Mouse (Mus musculus) left cerebral cortex, adult 11 months (tissue): ENCODE results near the gene Hamp.

Experiments used
- DNase-seq: peaks from one replicate; pipeline ENCODE4 v3.0.0; 2022; ENCODE audit warnings: low spot score

The Hamp gene

DNA sequence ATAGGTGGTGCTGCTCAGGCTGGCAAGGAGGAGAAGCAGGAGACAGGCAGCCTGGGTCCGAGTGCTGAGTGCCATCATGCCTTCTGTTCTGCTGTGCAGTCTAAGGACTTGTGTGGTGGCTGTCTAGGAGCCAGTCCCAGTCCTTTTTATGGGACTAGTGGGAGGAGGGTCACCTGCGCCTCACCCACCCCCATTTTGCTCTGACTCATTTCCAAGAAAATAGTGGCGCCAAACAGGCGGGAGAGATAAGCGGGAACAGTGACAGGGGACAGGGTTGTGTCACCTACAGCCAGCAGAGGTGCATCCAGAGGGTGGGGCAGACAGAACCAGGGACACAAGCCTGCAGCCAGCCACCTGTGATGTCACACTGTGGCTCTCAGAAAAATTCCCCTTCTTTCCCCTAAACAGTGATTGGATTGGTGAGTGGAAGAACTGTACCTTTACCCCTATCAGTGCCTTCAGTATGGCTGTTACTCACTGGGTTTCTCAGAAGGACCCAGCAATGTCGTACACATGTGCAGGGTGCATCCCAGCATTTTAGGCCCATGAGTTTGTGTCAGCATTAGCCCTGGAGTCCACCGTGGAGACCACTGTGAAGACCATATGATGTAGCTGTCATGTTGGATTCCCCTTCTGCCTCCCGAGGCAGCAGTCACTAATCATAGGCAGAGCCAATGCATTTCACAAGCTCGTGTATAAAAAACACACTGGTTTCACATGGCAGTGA, at the start of gene Hamp:
Gene Hamp (minus strand): TSS at position 124 of the 727 bp plus-strand sequence.
- no peak for DNase-seq

DNA sequence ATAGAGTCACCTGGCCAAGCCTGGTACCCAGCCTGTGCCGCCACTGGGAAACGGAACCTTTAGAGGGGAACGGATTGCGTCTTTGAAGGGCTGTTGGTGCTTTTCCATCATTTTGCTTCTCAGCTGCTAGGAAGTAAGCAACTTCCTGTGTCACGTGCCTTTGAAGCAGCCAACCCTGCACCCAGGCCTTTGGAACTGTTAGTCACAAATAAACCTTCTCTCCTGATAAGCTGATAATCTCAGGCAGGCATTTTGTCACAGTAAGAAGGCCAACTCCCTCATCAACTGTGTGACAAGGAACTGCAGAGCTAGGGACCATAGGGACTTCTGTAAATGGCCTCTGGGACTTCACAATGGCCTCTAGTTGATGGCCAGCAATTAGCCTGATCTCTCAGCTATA, 48.3 kb upstream of the Hamp start:
- DNase-seq = no peak

DNA sequence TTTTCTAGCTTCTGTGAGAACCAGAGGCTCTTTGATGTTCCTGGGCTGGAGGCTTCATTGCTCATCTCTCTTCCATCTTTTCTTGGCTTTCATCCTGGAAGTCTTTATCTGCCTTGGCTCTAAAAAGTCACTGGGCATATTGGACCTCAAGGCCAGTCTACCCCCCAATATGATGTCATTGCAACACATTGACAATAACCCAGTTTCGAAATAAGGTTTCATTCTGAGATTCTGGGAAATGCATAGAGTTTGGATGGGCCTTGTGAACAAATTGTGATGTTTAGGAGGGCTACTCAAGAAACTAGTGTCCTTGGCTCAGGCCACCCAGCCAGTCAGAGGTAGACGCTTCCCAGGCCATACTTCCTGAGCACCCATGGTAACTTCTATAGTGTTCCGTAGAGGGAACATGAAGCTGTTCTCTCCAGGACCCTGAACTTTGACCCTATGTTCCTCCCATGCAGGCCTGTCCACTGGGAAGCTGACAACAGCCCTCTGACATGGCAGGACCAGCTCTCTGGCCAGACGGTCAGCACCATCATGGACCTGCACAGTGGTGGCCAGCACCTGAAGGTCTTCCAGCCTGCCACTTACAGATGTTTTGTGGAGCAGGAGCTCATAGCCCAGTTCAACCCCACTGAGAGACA, 44.8 kb upstream of the Hamp start:
- no peak for DNase-seq

DNA sequence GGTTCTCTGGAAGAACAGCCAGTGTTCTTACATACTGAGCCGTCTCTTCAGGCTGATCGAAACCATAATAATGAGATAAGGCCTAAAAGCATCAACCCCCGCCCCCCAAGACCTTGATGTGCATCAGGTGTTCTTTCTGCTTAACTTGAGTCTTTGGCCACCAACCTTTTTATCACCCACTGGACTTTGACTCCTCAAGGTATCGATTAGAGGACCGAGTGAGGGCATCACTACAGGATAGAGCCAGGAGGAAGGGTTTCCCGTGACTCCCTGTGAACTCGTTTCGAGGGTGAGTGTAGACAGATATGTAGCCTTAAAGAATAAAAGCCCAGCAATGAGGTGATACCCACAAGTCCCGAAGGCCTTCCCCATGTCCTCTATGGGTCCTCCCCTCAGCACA, 41.5 kb upstream of the Hamp start:
- DNase-seq = no peak

DNA sequence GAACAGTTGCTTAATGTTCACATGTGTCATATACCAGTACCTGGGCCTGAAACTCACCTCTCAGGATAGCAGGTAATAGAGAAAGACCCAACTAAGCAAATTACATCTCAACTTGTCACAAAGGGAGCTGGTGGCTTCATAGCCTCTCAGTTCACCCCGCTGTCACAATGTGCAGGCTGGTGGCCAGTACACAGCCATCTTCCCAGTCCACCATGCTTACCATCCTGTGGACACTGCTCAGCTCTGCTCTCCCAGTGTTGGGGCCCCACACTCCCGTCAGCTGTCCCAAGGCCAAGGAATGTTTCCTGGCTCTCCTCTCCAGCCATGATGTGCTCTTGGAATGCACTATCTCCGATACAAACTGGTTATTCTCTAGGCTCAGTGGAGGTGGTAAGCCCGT, 37.9 kb upstream of the Hamp start:
- DNase-seq = no peak

DNA sequence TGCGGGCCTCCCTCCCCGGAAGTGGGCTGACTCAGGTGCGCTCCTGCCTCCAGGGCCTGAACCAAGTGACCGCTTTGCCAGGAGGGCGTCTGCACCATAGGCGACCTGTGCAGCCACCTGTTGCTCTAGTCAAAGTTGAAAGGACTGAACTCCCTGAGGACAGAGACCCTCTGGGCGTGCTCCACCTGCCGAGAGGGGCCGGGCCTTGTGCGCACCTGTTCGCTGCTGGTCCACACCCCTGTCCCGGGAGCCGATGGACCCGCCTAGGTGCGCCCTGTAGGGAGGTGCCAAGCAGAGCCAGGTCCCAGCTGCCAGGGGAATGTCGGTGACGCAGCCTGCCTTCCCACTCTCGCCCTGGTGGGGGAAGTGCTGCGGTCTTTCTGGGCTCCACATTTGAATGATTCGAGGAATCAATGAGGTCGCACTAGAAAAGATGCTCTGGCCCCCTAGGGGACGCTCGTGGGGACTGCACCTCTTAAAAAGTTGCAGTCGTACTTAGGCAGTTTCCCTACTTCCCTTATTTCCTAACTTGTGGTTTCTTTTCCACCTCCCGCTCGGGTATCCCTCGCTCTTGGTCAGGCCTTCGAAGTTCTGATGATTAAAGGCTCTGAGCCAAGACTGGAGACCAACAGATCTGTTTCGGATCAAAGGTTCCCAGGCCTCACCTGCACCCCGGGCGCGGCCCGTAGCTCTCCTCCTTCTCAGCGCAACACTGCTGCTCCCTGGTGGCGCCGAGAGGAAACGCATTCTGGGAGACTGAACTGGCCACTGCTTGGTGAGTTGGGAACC, 29.9 kb upstream of the Hamp start, which contains the start of gene Fam187b:
Gene Fam187b (plus strand): TSS at position 290 of the 789 bp plus-strand sequence.
- no peak for DNase-seq

DNA sequence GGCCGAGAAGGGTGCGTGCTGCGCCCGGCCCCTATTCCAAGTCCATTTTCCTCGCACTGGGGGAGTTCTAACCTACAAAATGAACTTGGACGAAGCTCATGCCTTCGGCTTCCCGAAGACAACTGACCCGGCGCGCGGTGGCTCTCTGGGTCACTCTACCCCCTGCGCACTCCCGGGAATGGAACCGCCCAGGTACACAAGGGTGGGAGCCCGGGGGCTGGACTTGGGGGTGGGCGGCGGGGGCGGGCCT, 29.3 kb upstream of the Hamp start, which contains the start of gene Lsr:
Gene Lsr (minus strand): TSS at position 214 of the 250 bp plus-strand sequence.
- DNase-seq = no peak

DNA sequence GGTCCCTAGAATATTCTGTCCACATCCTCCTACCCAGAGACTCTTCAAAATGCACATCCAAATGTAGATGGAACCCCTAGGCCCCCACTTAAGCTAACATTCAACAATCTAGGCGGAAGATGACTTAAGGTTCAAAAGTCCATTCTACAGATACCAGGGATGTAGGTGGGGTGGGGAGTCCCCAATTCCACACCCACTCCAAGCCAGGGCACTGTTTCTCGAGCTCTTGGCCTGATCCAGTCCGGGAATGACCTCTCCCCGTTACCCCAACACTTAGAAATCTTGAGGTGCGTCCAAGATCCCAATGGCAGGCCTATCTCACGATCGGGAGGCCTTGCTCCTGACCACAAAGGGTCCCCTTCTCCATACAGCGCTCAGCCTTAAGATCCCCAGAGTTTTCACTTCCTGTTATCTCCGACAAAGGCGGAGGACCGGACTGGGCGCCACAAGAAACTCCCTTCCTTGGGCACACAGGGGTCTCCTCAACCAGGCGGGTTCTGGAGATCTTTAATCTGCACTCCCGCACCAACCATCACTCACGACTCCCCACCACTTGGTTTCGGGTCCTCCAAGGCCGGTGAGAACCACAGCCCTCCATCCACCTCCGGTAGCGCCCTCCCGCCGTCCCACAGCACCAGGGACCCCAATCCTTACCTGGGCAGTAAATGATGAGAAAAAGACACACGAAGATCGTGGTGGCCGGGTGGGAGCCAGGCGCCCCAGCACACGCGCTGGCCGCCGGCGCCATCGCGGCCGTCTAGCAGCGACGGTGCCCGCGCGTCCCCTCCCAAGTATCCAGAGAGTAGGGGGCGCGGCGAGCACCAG, 28.8 kb upstream of the Hamp start:
- DNase-seq = no peak

DNA sequence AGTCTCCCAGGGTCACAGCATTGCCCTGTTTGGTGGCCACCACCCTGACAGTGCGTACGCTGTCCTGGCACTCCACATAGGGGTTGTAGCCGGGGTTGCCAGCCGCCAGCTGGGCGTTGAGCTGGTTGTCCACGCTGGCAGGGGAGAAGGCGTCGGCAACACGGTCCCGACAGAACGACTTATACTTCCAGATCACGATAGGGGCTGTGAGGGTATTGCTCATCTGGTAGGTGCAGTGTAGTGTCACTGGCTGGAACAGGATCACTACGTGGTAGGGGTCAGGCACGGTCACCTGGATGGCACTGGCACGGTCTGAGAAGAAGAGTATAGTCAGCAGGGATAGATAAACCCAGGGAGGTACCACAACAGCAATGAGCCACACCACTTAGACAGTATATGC, 28.1 kb upstream of the Hamp start:
- no peak for DNase-seq

DNA sequence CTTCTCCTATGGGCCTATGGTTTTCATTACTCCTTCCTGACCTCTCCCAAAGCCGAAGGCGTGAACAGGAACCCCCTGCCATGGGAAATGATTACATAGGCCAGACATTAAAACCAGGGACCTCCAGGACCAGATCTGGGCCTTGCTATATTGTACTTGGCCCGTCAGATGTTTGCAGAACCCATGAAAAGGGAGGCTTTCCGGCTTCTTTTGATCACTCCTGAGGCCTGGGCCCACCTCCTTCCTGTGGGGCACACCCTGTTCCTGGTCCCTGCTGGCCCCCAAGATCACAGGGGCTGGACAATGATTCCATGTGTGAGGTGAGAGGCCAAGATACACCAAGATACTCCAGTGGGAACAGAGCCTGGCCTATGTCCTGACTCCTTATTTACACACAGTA, 25.3 kb upstream of the Hamp start:
- DNase-seq = no peak

DNA sequence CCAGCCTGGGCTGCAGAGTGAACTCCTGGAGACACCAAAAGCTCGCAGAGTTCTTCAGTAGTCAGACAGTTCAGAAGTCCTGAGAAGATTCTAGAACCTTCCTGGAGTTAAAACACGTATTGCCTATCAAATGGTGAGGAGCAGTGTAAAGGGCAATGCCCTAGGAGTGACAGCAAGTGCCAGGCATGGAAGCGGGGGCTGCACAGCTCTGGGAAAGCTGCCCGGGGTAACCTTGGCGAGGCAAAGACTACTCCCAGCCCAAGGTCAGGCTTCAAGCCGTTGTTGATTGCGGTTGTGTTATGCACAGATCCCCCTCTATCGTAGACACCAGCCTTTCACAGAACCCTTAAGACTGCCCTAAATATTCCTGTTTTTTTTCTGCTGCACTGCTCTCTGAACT, 24.8 kb upstream of the Hamp start:
- DNase-seq = no peak

DNA sequence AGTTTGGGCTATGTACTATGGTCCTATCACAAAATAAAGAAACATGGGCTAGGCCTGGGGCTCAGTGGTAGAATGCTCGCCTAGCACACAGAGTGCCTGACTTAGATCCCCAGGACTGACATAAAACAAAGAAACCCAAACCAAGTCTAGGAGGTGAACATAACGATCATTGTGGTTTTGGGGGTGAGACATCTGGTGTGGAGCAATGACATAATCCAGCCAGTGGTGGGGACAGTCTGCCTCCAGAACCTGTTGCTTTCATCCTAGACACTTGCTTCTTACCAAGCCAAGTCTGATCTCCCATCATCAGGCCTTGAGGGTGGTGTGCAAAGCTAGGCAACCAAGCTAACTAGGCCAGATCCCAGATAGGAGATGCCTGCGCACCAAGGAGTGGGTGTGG, 22.8 kb upstream of the Hamp start:
- no peak for DNase-seq

DNA sequence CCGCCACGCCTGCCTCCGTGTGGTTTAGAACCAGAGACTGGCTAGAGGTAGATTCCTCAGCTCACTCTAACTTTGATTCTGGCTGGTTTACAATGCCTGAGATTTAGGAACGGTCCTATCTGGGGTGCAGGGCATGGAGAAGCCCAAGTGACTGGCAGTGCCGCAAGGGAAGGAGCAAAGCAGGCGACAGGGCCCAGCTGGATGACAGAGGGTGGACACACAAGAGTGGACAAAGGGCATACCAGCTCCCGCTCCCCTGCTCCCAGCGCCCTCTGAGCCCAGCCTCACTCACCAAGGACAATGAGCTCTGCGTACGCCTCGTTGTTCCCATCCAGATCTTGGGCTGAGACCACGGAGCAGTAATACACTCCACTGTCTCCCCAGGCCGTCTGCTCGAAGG, 21.8 kb upstream of the Hamp start:
- no peak for DNase-seq

DNA sequence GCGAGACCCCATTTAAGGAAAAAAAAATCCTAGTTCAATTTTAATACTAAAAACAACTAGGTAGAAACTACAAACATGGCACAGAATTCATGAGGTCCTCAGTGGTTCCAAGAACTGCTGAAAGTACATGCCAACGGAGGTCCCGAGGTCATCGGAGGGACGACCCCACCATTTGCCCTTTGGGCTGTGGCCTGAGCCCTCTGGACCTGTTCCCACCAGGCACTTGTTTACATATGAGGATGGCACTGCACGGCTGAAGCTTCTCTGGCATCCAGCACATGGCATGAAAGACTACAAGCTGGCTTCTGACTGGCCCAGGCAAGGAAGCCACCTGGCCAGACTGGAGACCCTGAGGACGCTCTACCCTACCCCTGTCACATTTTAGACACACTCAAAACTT, 20.5 kb upstream of the Hamp start:
- no peak for DNase-seq

DNA sequence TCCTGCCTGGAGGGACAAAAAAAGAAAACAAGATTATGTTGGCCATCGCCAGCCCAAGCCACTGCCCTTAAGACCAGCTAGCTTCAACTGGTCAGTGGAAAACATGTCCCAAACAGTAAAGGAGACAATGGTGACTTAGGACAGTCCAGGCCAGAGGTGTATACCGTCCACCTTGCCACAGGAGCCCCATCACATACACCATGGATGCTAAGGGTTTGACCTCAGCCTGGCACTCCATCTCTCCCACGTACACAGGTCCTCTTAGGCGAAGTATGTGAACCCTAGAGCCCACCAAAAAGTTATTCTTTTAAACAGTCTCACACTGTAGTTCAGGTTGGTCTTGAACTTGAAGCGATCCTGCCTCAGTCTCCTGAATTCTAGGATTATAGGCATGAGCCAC, 19.0 kb upstream of the Hamp start:
- no peak for DNase-seq

DNA sequence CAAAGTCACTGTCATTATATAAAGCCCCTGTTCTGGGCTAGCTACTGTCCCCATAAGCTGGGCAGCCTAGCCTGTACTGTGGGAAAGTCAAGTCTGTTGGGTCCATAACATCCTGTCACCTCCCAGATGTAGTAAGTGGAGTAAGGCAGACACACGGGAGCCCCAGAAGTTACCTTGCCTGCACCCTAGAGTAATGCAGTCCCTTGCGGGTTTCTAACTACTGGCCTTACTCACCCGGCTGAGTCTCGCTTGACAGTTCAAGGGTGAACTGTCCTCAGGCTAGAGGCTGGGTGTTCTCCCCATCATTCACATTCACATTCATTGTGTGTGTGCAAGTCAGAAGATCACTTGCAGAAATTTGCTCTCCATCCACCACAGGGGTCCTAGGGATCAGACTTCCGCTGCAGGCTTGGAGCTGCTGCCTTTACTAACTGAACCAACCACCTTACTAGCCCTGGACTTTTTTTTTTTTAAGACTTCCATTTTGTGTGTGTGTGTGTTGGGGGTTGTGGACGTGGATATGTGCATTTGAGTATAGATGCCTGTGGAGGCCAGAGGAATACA, 16.0 kb upstream of the Hamp start:
- DNase-seq = no peak

DNA sequence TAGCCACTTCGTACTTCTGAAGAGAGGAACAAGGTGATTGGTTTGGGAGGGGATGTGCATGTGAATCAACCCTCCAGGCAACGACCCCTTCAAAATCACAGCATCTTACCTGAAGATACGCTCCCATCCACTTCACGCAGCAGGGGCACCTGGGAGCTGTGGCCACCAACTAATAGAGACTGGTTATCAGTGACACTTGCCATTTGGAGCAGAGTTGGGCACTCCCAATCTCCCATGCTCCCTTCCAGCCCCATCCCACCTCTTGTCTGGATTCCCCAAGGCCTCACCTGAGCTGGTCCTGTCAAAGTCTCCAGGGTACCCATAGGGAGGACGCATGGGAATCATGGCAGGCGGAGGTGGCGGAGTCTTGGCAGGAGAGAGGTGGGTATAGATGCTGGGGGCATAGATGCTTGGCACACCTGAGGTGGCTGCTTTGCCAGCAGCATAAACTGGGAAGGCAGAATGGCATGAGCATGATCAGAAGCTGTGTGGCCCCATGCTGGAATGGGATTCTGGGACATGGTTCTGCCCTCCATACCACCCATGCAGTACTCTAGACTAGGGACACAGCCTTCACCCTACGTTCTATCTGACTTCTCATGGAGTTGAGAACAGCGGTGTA, 15.1 kb upstream of the Hamp start:
- no peak for DNase-seq

DNA sequence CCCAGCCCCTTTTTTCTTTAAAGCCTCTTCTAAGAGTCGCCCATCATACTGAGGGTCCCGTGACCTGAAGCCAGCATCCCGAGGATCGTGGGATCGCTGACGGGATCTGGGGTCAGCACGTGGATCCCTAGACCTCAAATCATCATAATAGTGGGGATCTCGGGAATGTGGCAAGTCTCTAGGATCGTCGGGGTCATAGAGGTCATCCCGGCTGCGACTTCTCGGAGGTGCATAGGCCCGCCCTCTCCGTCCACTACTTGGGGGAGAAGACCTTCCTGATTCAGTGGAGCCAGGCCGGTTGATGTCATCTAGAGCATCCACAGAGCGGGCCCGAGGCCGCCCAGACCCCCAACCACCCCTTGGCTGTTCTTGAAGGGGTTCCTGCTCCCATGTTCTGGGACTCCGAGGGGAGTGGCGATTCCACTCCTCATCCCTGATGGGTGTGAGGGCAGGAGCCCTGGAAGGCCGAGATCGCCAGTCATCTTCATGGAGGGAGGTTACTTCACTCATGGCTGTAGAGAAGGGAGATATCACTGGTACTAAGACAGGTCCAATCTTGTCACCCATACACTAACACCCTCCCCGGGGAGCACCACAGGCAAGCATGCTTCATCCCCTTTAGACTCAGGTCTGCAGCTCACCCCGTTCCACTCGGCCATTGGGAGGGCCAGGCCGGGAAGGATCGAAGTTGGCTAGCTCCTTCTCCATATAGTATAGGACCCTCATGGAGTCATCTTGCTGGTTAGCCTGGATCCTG, 14.5 kb upstream of the Hamp start:
- DNase-seq = no peak

DNA sequence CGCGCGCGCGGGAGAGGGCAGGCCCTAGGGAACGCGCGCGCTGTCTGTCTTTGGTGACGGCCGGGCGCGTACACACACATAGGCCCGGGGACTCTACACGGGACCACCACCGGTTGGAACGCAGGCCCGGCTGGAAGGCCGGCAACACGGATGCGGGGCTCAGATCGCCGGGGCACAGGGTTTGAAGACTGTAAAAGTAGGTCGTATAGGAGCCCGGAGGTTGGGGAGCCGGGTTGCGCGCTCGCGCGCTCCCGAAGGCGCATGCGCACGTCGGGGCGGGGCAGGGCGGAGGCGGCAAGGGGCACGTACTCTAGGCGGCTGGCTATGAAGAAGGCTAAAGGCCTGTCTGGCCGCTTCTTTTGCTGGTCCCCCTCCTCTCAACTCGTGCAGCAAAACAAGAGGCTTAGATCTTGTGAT, 13.5 kb upstream of the Hamp start:
- DNase-seq = peak; percentile 83

DNA sequence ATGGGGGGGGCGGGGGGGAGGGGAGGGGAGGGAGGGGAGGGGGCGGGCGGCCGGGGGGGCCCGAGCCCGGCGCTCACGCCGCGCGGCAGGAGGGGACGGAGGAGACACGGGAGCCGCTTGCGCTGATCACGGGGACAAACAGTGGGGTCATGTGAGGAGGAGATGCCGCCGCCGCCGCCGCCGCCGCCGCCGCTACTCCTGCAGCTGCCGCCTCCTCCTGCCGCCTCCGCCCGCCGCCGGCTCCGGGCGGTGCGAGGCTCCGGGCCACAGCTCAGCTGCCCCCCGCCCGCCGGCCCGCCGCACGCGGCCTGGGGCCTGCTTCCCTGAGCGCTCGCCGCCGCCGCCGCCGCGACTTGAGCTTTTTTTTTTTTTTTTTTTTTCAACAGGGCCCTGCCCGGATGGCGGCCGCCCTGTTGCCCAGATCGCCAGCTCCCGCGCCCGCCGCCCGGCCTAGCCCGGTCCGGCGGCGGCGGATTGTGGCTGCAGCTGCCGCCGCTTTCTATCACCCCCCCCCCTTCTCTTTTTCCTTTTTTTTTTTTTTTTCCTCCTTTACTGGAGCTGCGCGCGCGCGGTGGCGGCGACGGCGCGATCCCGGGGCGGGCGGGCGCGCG, 13.0 kb upstream of the Hamp start, which contains the start of gene Usf2:
Gene Usf2 (minus strand): TSS at position 48 of the 611 bp plus-strand sequence.
- DNase-seq = no peak
